Mouse (Mus musculus) CD4-positive helper T cell, adult 2 months (primary cell): ENCODE measurements at regions not wholly inside any gene's neighbourhood (a gene's known extent, or its start where the extent isn't known, plus 50 kb on each side); places are given as distances from the start of the nearest gene placed in this dataset.

Experiments
- DNase-seq: peaks from one replicate; pipeline ENCODE4 v3.0.0-alpha.2; 2012; ENCODE audit warnings: low read depth, missing footprints, low spot score

GRCm38 (mm10) chr13:101221331-101222043, 388.3 kb upstream of the Slc30a5 start:
- DNase-seq, result no peak

- no peak for DNase-seq
Measured at GRCm38 (mm10) chr13:101219568-101219967, 386.3 kb upstream of the Slc30a5 start.

GRCm38 (mm10) chr13:101216897-101217480, 383.8 kb upstream of the Slc30a5 start:
- DNase-seq, result no peak

- no peak for DNase-seq
Measured at GRCm38 (mm10) chr13:101216421-101216820, 383.2 kb upstream of the Slc30a5 start.

- no peak for DNase-seq
Measured at GRCm38 (mm10) chr13:101215792-101216221, 382.6 kb upstream of the Slc30a5 start.

GRCm38 (mm10) chr13:101215131-101215641, 382.0 kb upstream of the Slc30a5 start:
- DNase-seq, result no peak

- DNase-seq, result no peak
Measured at GRCm38 (mm10) chr13:101214094-101214493, 380.9 kb upstream of the Slc30a5 start.

- no peak for DNase-seq
Measured at GRCm38 (mm10) chr13:101213121-101213916, 380.1 kb upstream of the Slc30a5 start.

GRCm38 (mm10) chr13:101212341-101212895, 379.2 kb upstream of the Slc30a5 start:
- no peak for DNase-seq

GRCm38 (mm10) chr13:101208788-101209187, 375.6 kb upstream of the Slc30a5 start:
- no peak for DNase-seq

GRCm38 (mm10) chr13:101203463-101203862, 370.2 kb upstream of the Slc30a5 start:
- DNase-seq, result no peak

GRCm38 (mm10) chr13:101202565-101203313, 369.5 kb upstream of the Slc30a5 start:
- no peak for DNase-seq

- no peak for DNase-seq
Measured at GRCm38 (mm10) chr13:101190249-101190830, 357.1 kb upstream of the Slc30a5 start.

GRCm38 (mm10) chr13:101182387-101182786, 349.2 kb upstream of the Slc30a5 start:
- no peak for DNase-seq

- no peak for DNase-seq
Measured at GRCm38 (mm10) chr13:101175017-101175689, 341.9 kb upstream of the Slc30a5 start.

- DNase-seq, result no peak
Measured at GRCm38 (mm10) chr13:101161768-101162167, 328.5 kb upstream of the Slc30a5 start.

- no peak for DNase-seq
Measured at GRCm38 (mm10) chr13:101159878-101160277, 326.7 kb upstream of the Slc30a5 start.

GRCm38 (mm10) chr13:101153760-101154159, 320.5 kb upstream of the Slc30a5 start:
- DNase-seq, result no peak

- no peak for DNase-seq
Measured at GRCm38 (mm10) chr13:101142761-101143160, 309.5 kb upstream of the Slc30a5 start.

- DNase-seq, result no peak
Measured at GRCm38 (mm10) chr13:101142104-101142735, 309.0 kb upstream of the Slc30a5 start.
